ENCODE assay signal across 7 mouse cellular contexts in the genomic region with DNA sequence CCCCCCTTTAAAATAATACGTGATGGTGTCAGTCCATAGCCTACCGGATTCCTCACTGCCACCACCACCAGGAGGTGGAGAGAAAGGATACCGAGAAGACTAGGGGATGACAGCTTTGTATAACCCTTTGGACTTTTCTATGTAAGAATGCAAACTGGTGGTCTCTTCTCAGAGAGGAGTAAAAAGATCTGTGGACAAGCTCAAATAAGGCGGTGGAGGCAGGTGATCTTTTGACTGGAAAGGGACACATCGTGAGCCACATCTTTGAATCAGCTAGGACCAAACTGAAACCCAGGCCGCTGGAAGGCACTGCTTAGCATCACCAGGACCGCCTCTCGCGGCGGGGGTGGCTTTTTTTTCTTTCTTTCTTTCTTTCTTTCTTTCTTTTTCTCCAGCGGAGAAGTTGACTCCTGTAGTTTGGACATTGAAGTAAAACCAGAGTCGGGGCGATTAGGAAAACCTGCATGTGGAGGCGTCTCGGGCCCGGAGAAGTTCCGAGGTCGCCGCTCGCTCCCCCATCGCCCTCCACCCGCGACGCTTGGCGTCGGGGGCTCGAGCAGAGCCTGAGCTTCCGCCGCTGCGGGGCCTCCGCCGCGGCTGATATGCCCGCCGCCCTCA. TPM values are rescaled to one million over a fixed set of nuclear protein-coding genes. Genes with fewer than 3 reads are reported as not detected.
DNase-seq lines count a peak whose midpoint lies in the region; ATAC-seq and TF ChIP-seq lines count a peak whose summit lies in the region.

No protein-coding gene starts in this region.

- TF ChIP-seq CTCF in layer of hippocampus, adult 2 months (conservative IDR thresholded peaks at IDR 0.05) = peak; percentile 65

- H3K4me2 ChIP-seq in heart, embryonic 16.5 days (ENCODE audit: low read depth, low read length) = peak overlapping the region; percentile 83

- H3K9me3 ChIP-seq in heart, embryonic 16.5 days (replicated peaks; ENCODE audit: control insufficient read depth, low read length) = no peaks in the 10 kb centered on the region

- H3K4me1 ChIP-seq in heart, embryonic 16.5 days (ENCODE audit: control insufficient read depth, insufficient read depth, low read length) = peaks cover 16% of the 10 kb centered on the region

- ATAC-seq in heart, embryonic 16.5 days (replicated peaks; ENCODE audit: extremely low read depth, insufficient read depth, low FRiP score) = no peak

- DNase-seq in CD8-positive naive resting alpha-beta T cell, adult 2 months (ENCODE audit: low read depth in 2 of 2, low spot score in 2 of 2) = peak; percentile 17 to 47
- peak; percentile 49 for DNase-seq in T-cell, adult 2 months (ENCODE audit: low spot score)
- DNase-seq in embryo, embryonic 11.5 days (ENCODE audit: low read depth, low spot score) = peak; percentile 30
- DNase-seq in layer of hippocampus, adult 2 months (ENCODE audit: low spot score in 2 of 2) = peak in 1 of 2 experiments; percentile 11
- DNase-seq in lung, postnatal 36 days = peak; percentile 25
- DNase-seq in right cerebral cortex, postnatal 14 days = peak; percentile 18

- H3K9ac ChIP-seq in heart, embryonic 16.5 days (ENCODE audit: low read length) = peak overlapping the region; percentile 91

- under 1% methylated on average over 35 of the region's 35 CpGs for WGBS in heart, embryonic 16.5 days

- H3K36me3 ChIP-seq in heart, embryonic 16.5 days (ENCODE audit: control insufficient read depth, insufficient read depth) = no peaks in the 10 kb centered on the region

- peak overlapping the region; percentile 92 for H3K4me3 ChIP-seq in heart, embryonic 16.5 days (ENCODE audit: low read length)
- H3K4me3 ChIP-seq in layer of hippocampus, adult 2 months = peak overlapping the region; percentile 84

- H3K27ac ChIP-seq in heart, embryonic 16.5 days (ENCODE audit: low read length) = peak overlapping the region; percentile 96
- H3K27ac ChIP-seq in layer of hippocampus, adult 2 months = peak overlapping the region; percentile 95

- no peaks in the 10 kb centered on the region for H3K27me3 ChIP-seq in heart, embryonic 16.5 days (ENCODE audit: control insufficient read depth, insufficient read depth, low read length)

RNA-seq across cellular contexts. Expression of a gene that starts 0.9 kb away (rescaled TPM):
- polyA plus RNA-seq in heart, embryonic 16.5 days (2015; fragmentation: Nextera tagmentation; extraction: Ambion mirVana) = 23.3 and 23.7 TPM in 2 replicates
- total RNA-seq in layer of hippocampus, adult 2 months (2021) = 10 to 100 TPM; 82.9 to 87.7 TPM
